Mouse (Mus musculus): Measurements from ENCODE around the gene Gm28305.

GRCm38 (mm10) chr9:104101458-104101857 lies 61.0 kb downstream of the Gm28305 start:
- TF ChIP-seq CTCF (IDR thresholded peaks at IDR 0.05; ENCODE audit: low read depth) (no peak), EP300 (IDR thresholded peaks at IDR 0.05; ENCODE audit: low read depth) (no peak)
